Mouse (Mus musculus) embryo, embryonic 9.5 days (tissue): Measurements from ENCODE around the gene Ppp1ca.

ENCODE experiments used
- DNase-seq: peaks from one replicate; pipeline ENCODE4 v3.0.0-alpha.2; 2017; ENCODE audit errors: extremely low spot score

The Ppp1ca gene

GRCm38 (mm10) chr19:4211891-4212588 lies 20.2 kb downstream of the Ppp1ca start:
- DNase-seq: no peak

DNA sequence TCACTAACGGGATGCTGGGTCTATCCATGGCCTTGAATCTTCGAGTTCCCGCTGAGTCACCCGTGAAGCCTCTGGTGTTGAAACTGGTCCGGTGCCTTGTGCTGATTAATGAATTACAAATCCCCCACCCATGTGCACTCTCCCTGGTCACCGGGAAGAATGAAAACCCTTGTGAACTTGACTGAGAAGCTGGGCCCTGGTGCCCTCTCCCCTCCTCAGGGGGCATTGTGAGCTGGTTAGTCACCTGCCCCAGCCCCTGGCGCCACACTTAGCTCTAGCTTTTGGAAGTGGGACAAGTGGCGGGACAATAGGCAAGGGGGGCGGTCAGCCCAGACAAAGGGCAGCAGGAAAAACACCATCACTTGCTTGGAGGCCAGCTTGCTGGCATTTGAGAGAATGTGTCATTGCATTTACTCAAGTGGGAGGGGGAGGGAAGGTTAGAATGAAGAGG lies 21.7 kb downstream of the Ppp1ca start:
- DNase-seq: no peak

GRCm38 (mm10) chr19:4214071-4214770 lies 22.4 kb downstream of the Ppp1ca start, which contains the start of the genes Clcf1 and AC109138.7:
TSS of gene Clcf1 (plus strand) at chr19:4214238.
TSS of gene AC109138.7 (plus strand) at chr19:4214357.
- DNase-seq: no peak

GRCm38 (mm10) chr19:4214771-4215450 lies 23.0 kb downstream of the Ppp1ca start:
- DNase-seq: peak; percentile 66

DNA sequence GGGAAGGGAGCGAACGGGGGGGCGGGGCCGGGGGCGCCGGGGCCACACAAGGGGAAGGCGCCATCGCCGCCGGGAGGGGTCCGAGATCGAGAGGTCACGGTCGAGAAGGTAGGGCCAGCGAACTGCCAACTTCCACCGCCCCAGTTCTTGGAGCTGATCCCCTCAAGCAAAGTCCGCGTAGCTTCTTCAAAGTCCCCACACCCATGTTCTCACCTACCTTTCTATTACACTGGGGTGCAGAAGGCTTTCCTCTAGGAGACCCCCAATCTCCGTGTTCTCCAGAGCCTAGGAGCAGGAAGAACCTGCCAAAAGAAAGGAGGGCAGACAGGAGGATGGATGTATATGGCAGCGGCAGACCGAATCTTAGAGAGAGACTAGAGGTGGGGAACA lies 23.6 kb downstream of the Ppp1ca start:
- no peak for DNase-seq

DNA sequence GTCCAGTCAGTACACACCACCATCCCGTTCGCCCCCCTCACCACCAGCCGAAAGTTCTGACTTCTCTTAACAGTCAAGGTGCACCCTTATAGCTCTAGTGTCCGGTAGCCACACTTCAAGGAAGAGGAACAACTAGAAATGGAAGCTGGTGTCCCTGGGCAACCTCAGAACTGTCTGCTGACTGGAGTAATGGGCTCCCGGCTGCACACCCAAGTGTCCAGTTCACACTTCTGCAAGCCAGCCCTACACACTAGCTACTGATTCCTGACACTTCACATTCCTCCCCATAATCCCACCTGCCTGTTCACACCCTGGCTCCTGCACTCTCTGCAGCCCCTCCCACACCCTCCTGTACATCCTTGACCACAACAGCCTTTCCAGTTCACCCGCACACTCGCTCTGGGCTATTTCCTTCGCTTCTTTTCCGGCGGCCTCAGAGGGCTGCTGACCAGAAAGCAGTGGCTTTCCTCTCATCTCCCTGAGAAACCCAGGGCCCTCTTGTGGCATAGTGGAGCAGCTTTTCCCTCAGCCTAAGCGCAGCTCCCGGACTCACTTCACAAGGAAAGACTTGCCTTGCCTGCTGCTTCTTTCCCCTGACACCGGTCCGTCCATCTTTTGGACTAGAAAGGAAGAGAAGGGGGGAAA lies 24.3 kb downstream of the Ppp1ca start:
- peak; percentile 59 for DNase-seq

DNA sequence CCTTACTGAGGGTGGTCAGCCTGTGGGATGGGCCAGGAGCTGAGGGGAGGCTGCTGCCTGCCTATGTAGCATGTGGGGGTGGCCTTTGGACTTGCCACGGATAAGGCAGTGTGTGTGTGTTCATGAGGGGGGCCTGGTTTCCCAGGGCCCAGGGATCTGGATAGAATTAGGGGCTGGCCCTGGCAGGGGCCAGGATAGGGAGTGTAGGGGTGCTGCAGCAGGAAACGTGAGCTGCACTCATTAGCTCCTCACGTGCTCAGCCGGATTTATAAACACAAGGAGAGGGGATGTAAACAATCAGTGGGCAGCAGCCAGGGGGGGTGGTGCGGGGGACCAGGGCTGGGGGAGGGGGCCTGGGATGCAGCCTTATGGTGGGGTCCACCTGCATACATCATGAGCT lies 25.3 kb downstream of the Ppp1ca start:
- no peak for DNase-seq

GRCm38 (mm10) chr19:4217855-4218254 lies 26.0 kb downstream of the Ppp1ca start:
- DNase-seq: no peak

GRCm38 (mm10) chr19:4218293-4218692 lies 26.4 kb downstream of the Ppp1ca start:
- DNase-seq: no peak

DNA sequence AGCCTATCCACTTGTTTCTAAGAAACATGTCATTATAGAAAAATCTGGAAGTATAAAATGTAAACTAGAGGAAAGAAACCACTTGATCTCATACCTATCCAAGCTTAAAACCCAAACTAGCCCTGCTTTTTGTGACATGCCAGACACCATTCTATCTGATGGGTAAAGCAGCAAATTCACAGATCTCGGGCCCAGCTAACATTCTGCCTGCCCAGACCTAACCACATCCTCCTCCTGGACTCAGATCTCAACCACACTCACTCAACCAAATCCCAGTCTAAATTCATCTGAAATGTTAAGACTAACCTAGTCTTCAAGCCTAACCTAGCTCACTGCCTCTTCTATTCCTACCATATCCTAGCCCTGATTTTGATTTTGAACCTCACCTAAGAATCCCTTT lies 26.9 kb downstream of the Ppp1ca start:
- DNase-seq: no peak

DNA sequence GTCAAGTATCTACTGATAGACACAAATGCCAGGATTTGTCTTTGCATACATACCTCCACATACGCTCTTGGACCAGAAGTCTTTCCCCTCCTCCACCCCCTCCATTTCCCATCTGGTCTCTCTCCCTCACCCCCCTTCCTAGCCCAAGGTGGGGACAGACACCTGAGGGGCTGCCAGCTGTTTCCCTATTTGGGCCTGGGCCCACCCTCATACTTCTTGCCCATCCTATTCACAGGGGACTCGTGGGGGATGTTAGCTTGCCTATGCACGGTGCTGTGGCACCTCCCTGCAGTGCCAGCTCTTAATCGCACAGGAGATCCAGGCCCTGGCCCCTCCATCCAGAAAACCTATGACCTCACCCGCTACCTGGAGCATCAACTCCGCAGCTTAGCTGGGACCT lies 28.1 kb downstream of the Ppp1ca start:
- DNase-seq: no peak

DNA sequence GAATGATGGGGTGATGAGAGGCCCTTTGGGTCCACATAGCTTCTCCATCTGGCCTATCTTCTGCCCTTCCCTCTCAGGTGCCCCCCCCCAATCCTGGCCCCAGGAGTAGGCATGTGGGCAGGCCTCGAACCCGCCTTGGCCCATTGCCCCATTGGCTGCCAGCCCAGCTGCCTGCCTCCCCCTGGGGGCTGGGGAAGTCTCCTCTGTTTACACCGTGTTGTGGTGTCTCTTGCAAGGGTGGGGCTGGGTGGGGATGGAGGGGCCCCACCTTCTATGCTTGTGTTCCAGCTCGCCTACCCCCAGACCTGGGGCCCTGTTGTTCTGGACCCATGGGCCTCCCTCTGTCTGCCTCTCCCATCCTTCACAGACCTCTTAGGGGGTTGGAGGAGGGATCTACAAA lies 28.6 kb downstream of the Ppp1ca start:
- no peak for DNase-seq

- no peak for DNase-seq
Measured at GRCm38 (mm10) chr19:4220957-4221743, 29.3 kb downstream of the Ppp1ca start.

DNA sequence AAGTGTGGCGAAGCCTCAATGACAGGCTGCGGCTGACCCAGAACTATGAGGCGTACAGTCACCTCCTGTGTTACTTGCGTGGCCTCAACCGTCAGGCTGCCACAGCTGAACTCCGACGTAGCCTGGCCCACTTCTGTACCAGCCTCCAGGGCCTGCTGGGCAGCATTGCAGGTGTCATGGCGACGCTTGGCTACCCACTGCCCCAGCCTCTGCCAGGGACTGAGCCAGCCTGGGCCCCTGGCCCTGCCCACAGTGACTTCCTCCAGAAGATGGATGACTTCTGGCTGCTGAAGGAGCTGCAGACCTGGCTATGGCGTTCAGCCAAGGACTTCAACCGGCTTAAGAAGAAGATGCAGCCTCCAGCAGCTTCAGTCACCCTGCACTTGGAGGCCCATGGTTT lies 30.3 kb downstream of the Ppp1ca start:
- DNase-seq: no peak

GRCm38 (mm10) chr19:4226779-4227178 lies 34.9 kb downstream of the Ppp1ca start:
- no peak for DNase-seq

- DNase-seq: no peak
Measured at GRCm38 (mm10) chr19:4227446-4227845, 35.6 kb downstream of the Ppp1ca start.

DNA sequence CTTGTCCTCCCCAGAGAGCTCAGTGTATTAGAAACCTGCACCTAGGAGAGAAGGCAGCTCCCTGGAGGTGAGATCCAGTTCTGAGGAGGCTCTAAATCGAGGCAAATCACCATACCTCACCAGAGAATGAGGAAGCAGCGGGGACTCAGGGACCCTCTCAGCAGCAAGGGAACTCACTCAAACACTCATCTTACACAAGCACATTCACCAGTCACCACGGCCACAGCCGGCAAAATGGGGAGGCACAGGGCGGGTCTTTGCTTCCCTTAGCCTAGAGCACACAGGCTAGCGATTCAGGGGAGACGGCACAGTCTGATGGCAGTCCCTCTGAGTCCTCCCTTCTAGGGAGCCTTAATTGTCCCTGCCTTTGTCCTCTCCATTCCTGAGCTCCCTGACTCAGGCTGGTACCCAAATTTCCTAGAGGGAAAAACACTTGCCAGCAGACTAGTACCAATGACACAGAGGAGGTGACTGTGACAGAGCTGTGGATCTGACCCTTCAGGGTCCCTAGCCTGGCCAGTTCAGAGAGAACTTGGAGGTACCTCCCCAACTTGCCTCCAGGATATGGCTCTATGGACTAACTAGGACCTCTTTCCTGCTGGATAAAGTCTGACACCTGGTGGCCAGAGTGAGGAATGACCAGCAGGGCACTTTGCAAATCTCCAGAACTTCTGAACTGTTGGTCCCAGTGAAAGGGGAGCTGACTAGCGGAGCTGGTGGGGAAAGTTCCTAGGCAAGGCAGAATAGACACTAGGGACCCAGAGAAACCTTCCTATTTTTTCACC lies 36.2 kb downstream of the Ppp1ca start:
- peak; percentile 80 for DNase-seq

DNA sequence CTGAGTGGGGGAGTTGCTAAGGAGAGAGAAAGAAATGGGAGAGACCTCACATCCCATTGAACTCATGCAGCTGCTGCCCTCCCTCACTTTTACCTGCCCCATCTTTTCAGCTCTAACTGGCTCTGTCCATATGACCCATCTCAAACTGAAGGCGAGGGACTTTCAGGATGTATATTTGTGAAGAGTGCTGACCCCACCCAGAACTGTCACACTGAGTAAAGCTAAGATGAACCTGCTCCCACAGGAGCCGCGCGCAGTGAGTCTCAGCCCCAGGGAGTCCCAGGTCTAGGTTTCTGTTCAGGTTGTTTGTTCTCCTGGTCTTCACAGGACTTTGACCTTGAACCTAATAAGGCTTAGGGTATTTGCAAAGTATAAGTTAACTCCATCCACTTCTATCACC lies 37.0 kb downstream of the Ppp1ca start:
- no peak for DNase-seq

- DNase-seq: no peak
Measured at GRCm38 (mm10) chr19:4229451-4230076, 37.7 kb downstream of the Ppp1ca start.

- no peak for DNase-seq
Measured at GRCm38 (mm10) chr19:4230415-4230814, 38.5 kb downstream of the Ppp1ca start.
